Mouse (Mus musculus) MEL (cell line): ENCODE measurements at regions not wholly inside any gene's neighbourhood (a gene's known extent, or its start where the extent isn't known, plus 50 kb on each side); places are given as distances from the start of the nearest gene placed in this dataset.

Experiments used
- CTCF ChIP-seq, 3 experiments: IDR thresholded peaks in 2 of 3; conservative IDR thresholded peaks in 1 of 3; 2 replicates each; pipeline ENCODE4 v1.5.1; 2011 to 2012; ENCODE audit warnings: low read length in 3 of 3, low read depth in 2 of 3, mild to moderate bottlenecking in 2 of 3, improper control_type of control experiment in 1 of 3, inconsistent platforms in 1 of 3, mixed read lengths in 1 of 3, moderate library complexity in 1 of 3; ENCODE audit not compliant: control insufficient read depth in 1 of 3, insufficient read depth in 1 of 3, poor library complexity in 1 of 3, severe bottlenecking in 1 of 3
- MEF2A ChIP-seq: IDR thresholded peaks from 2 replicates; pipeline ENCODE4 v1.6.1; 2014; ENCODE audit warnings: low read depth, mild to moderate bottlenecking, inconsistent platforms, low read length, improper control_type of control experiment; ENCODE audit not compliant: poor library complexity, insufficient replicate concordance, severe bottlenecking; ENCODE audit errors: extremely low read depth
- NELFE ChIP-seq: IDR thresholded peaks from 2 replicates; pipeline ENCODE4 v1.6.1; 2011; ENCODE audit warnings: low read depth, low read length, improper control_type of control experiment

DNA sequence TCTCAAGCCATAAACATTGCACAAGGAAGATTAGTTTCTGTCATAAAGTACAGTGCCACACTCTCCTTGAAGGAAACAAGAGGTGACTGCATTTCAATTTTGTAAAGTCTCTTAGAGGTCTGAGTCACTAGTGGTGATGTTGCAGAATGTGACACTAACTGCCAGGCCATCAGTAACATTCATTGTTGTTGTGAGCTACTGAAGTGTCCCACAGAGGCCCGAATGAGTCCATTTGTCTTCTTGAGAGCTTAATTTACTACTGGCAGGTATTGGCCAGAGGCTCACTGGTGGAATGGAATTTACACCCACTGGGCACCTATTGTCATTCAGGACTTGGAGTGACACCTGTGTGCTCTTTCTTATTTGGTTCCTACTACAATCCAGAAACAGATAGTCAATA, 299.0 kb downstream of the Fam84b start:
- no peak for TF ChIP-seq NELFE
- TF ChIP-seq MEF2A = no peak
- no peak for TF ChIP-seq CTCF (IDR thresholded peaks at IDR 0.05 in 2 of 3, conservative IDR thresholded peaks at IDR 0.05 in 1 of 3; ENCODE audit: control insufficient read depth in 1 of 3, insufficient read depth in 1 of 3, low read depth in 2 of 3, low read length in 3 of 3, poor library complexity in 1 of 3, severe bottlenecking in 1 of 3)
